ENCODE assay signal across 8 mouse cellular contexts in genomic region chr12:86905203-86905602, GRCm38 (mm10). TPM values are rescaled to one million over a fixed set of nuclear protein-coding genes. Genes with fewer than 3 reads are reported as not detected.
DNase-seq lines count a peak whose midpoint lies in the region; ATAC-seq lines count a peak whose summit lies in the region.
"Had no signal": no experiment of that assay in that cellular context is flagged by ENCODE, and none has a peak within 500 bp of the region (broad histone marks: within the 10 kb centered on the region; RNA-seq: fewer than 3 reads in every experiment).

No protein-coding gene starts in this region.

- no peak overlapping the region for H3K27ac ChIP-seq in midbrain, embryonic 11.5 days (ENCODE audit: low read depth, low read length)
- H3K27ac ChIP-seq in midbrain, embryonic 16.5 days (ENCODE audit: low read length): no peak overlapping the region
- H3K27ac ChIP-seq: macrophage had no signal

- H3K9ac ChIP-seq in midbrain, embryonic 11.5 days (ENCODE audit: low read length): no peak overlapping the region
- H3K9ac ChIP-seq in midbrain, embryonic 16.5 days (ENCODE audit: low read depth, low read length): no peak overlapping the region

- 10% methylated on average over 4 of the region's 4 CpGs for WGBS in midbrain, embryonic 11.5 days
- WGBS in midbrain, embryonic 16.5 days: 11% methylated on average over 4 of the region's 4 CpGs

- H3K4me2 ChIP-seq in midbrain, embryonic 11.5 days: no peak overlapping the region
- no peak overlapping the region for H3K4me2 ChIP-seq in midbrain, embryonic 16.5 days (ENCODE audit: low read length)

- 0 out of 2 replicates have a peak, but pooled peaks cover 4% of the 10 kb centered on the region for H3K27me3 ChIP-seq in midbrain, embryonic 11.5 days (ENCODE audit: control insufficient read depth, insufficient read depth, low read length)
- H3K27me3 ChIP-seq in midbrain, embryonic 16.5 days (ENCODE audit: control insufficient read depth, insufficient read depth, low read depth, low read length): no peaks in the 10 kb centered on the region

- no peaks in the 10 kb centered on the region for H3K9me3 ChIP-seq in midbrain, embryonic 11.5 days (ENCODE audit: control insufficient read depth, low read length)
- H3K9me3 ChIP-seq in midbrain, embryonic 16.5 days (replicated peaks; ENCODE audit: control insufficient read depth, low read length, poor library complexity, severe bottlenecking): no peaks in the 10 kb centered on the region

- no peak for DNase-seq in midbrain, embryonic 11.5 days (ENCODE audit: low spot score, missing footprints)
- peak; percentile 50 for DNase-seq in T-cell, adult 2 months (ENCODE audit: low spot score)
- DNase-seq in cerebellum, postnatal 25 days: peak; percentile 48 to 75
- DNase-seq in kidney, adult 9 months: peak; percentile 73
- no peak for DNase-seq in layer of hippocampus, adult 9-10 months (ENCODE audit: low spot score)

- peaks cover 6% of the 10 kb centered on the region; the same call in 1 of the 2 replicates for H3K4me1 ChIP-seq in midbrain, embryonic 11.5 days (ENCODE audit: control insufficient read depth, insufficient read depth, low read length)
- peaks cover 7% of the 10 kb centered on the region for H3K4me1 ChIP-seq in midbrain, embryonic 16.5 days (ENCODE audit: control insufficient read depth, insufficient read depth, low read length)

- peak; percentile 26 for ATAC-seq in midbrain, embryonic 11.5 days (ENCODE audit: low FRiP score)
- ATAC-seq in midbrain, embryonic 16.5 days: no peak
- peak; percentile 72 for ATAC-seq in megakaryocyte progenitor cell, adult 5-6 weeks (replicated peaks; ENCODE audit: poor library complexity)

- no peaks in the 10 kb centered on the region for H3K36me3 ChIP-seq in midbrain, embryonic 11.5 days (ENCODE audit: control insufficient read depth, insufficient read depth, low read length)
- H3K36me3 ChIP-seq in midbrain, embryonic 16.5 days (ENCODE audit: control insufficient read depth, insufficient read depth, low read length): no peaks in the 10 kb centered on the region

- no peak overlapping the region for H3K4me3 ChIP-seq in midbrain, embryonic 11.5 days (ENCODE audit: low read depth, low read length)
- no peak overlapping the region for H3K4me3 ChIP-seq in midbrain, embryonic 16.5 days (ENCODE audit: low read depth, low read length)

RNA-seq across cellular contexts. Expression of gene Irf2bpl, which starts 20.6 kb away (rescaled TPM):
- polyA plus RNA-seq in midbrain, embryonic 11.5 days (2014; fragmentation: Nextera tagmentation; extraction: Ambion mirVana): 24.4 and 26.4 TPM in 2 replicates
- polyA plus RNA-seq in midbrain, embryonic 16.5 days (2015; fragmentation: Nextera tagmentation; extraction: Ambion mirVana): 69.3 and 76.9 TPM in 2 replicates
- 1.4 and 1.8 TPM in 2 replicates for total RNA-seq in megakaryocyte progenitor cell, adult 5-6 weeks (2015)
- total RNA-seq in megakaryocyte progenitor cell, adult 5-6 weeks (2017): 1.6 and 1.7 TPM in 2 replicates

RNA-seq across cellular contexts. Expression of gene Cipc, which starts 41.6 kb away (rescaled TPM):
- polyA plus RNA-seq in midbrain, embryonic 11.5 days (2014; fragmentation: Nextera tagmentation; extraction: Ambion mirVana): 37.9 and 38.4 TPM in 2 replicates
- 56.6 and 57.8 TPM in 2 replicates for polyA plus RNA-seq in midbrain, embryonic 16.5 days (2015; fragmentation: Nextera tagmentation; extraction: Ambion mirVana)
- 16.7 and 22.0 TPM in 2 replicates for total RNA-seq in megakaryocyte progenitor cell, adult 5-6 weeks (2015)
- 17.6 and 23.7 TPM in 2 replicates for total RNA-seq in megakaryocyte progenitor cell, adult 5-6 weeks (2017)

Comparison
In these comparisons a context has a peak if more than half of its experiments do, and no peak if none do; other contexts are left out.
1. DNase-seq: peak in T-cell, adult 2 months (single experiment), cerebellum, postnatal 25 days (2 of 2) and kidney, adult 9 months (single experiment); none in midbrain, embryonic 11.5 days (single experiment) and layer of hippocampus, adult 9-10 months (single experiment).